Mouse (Mus musculus) activated CD4-positive, CD25-positive, alpha-beta regulatory T cell, adult 4 months (primary cell): ENCODE measurements around the gene Snrpb. TPM values are rescaled to one million over a fixed set of nuclear protein-coding genes. Genes with fewer than 3 reads are reported as not detected.

ENCODE experiments used
- ATAC-seq: one replicate; pipeline ENCODE4 v1.8.0; 2017
- polyA plus RNA-seq, 2 experiments: library from polyadenylated mRNA; unstranded; fragments of 100-300 nt; shearing (Covaris generic); gene quantifications; one replicate each; pipeline ENCODE4 v1.2.1; 2017

The Snrpb gene
- polyA plus RNA-seq = 100 to 1,000 TPM; 354 to 438 TPM

GRCm38 (mm10) chr2:130178706-130179506, at the start of gene Snrpb:
Gene Snrpb, minus strand, starts transcription at chr2:130179403.
- peak; percentile 89 for ATAC-seq

GRCm38 (mm10) chr2:130211581-130211980, 32.4 kb upstream of the Snrpb start:
- no peak for ATAC-seq

GRCm38 (mm10) chr2:130209636-130210035, 30.4 kb upstream of the Snrpb start:
- no peak for ATAC-seq

- ATAC-seq = no peak
These were observed 28.8 kb upstream of the Snrpb start for GRCm38 (mm10) chr2:130207996-130208395.

GRCm38 (mm10) chr2:130207376-130207775, 28.2 kb upstream of the Snrpb start:
- ATAC-seq = no peak

- ATAC-seq = no peak
These were observed 21.8 kb upstream of the Snrpb start for GRCm38 (mm10) chr2:130200961-130201360.

GRCm38 (mm10) chr2:130194894-130195293, 15.7 kb upstream of the Snrpb start, which contains the start of gene Tmc2:
Gene Tmc2, plus strand, starts transcription at chr2:130195194.
- no peak for ATAC-seq

- ATAC-seq = no peak
These were observed 9.2 kb upstream of the Snrpb start for GRCm38 (mm10) chr2:130188391-130188790.

GRCm38 (mm10) chr2:130179507-130180019, 360 bp upstream of the Snrpb start:
- no peak for ATAC-seq

- no peak for ATAC-seq
These were observed 860 bp downstream of the Snrpb start for GRCm38 (mm10) chr2:130178381-130178705.

GRCm38 (mm10) chr2:130176820-130177219, 2.4 kb downstream of the Snrpb start:
- no peak for ATAC-seq

- ATAC-seq = no peak
These were observed 7.5 kb downstream of the Snrpb start for GRCm38 (mm10) chr2:130171674-130172073.

- no peak for ATAC-seq
These were observed 11.3 kb downstream of the Snrpb start for GRCm38 (mm10) chr2:130167861-130168260.

- ATAC-seq = peak; percentile 35
These were observed 12.6 kb downstream of the Snrpb start for GRCm38 (mm10) chr2:130166311-130167214.

- ATAC-seq = no peak
These were observed 16.5 kb downstream of the Snrpb start for GRCm38 (mm10) chr2:130162701-130163100.

- ATAC-seq = no peak
These were observed 21.1 kb downstream of the Snrpb start for GRCm38 (mm10) chr2:130158088-130158437.

GRCm38 (mm10) chr2:130157231-130158087, 21.7 kb downstream of the Snrpb start:
- no peak for ATAC-seq

- no peak for ATAC-seq
These were observed 23.4 kb downstream of the Snrpb start for GRCm38 (mm10) chr2:130155851-130156250.

GRCm38 (mm10) chr2:130155171-130155570, 24.0 kb downstream of the Snrpb start:
- no peak for ATAC-seq

- ATAC-seq = no peak
These were observed 33.0 kb downstream of the Snrpb start for GRCm38 (mm10) chr2:130146089-130146668.

- no peak for ATAC-seq
These were observed 34.4 kb downstream of the Snrpb start for GRCm38 (mm10) chr2:130144703-130145324.

GRCm38 (mm10) chr2:130143011-130143410, 36.2 kb downstream of the Snrpb start:
- no peak for ATAC-seq
